Mouse (Mus musculus) thymus, postnatal 25 days (tissue): ENCODE measurements around the gene Zfp820.
A peak's percentile ranks its signal among the peaks of the same experiment; 100 is the strongest.
"Not testable (repeated sequence)": the region's sequence is repeated elsewhere in the genome, so short reads cannot be mapped to it uniquely, and the experiment has no call there.

Experiments
- DNase-seq: peaks from one replicate; pipeline ENCODE4 v3.0.0; 2022

Gene Zfp820

DNA sequence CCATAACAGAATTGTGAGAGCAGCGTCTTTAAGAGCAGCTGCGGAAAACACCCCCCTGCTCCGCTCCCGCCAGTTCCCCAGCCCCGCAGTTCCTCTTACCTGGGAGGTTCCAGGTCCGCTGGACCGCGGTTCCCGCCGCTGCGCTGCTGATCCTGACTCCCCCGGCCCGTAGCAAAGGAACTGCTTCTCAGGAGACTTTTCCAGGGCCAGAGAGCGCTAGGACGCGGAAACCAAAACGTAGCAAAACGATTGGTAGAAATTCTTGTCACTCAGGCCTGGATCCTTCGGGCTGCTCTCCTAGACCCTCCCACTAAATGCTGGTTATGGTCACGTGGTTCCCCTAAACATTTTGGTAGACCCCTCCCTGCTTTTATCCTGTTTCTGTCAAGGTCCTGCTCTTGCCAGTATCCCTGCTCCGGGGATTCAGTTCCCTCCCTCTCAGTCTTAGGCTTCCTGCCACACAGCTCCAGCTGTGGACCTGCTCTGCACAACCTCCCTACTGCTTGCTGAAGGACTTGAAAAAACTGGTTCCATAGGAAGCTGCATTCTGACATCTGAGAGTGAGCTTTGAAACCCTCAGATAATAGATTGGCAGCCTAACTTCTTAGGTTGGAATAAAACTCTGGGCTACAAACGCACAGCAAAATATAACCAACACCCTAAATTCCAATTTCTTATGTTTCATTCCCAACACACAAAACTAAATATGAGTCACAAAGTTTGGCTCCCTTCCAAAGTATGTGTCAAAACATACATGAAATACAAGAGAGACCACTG is at the start of gene Zfp820:
Gene Zfp820, minus strand, starts transcription at position 228 of the 777 bp plus-strand sequence.
- DNase-seq = peak; percentile 57

DNA sequence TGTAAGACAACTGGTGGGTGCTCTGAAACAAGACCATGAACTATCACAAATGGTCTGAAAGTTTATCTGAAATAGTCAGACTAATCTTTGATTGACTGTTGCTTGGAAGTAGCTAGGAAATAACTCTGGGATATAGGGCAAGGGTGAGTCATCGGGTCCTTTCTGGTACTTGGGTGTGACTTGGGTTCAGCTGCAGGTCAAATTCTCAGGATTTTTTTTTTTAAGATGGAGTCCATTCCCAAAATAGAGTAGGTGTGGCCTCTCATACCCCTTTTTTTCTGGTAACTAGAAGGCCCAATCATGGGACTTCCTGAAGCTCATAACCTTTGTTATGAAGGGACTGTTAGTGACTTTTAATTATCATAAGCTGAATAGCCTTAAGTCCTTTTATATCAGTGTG is 25.7 kb upstream of the Zfp820 start:
- no peak for DNase-seq

DNA sequence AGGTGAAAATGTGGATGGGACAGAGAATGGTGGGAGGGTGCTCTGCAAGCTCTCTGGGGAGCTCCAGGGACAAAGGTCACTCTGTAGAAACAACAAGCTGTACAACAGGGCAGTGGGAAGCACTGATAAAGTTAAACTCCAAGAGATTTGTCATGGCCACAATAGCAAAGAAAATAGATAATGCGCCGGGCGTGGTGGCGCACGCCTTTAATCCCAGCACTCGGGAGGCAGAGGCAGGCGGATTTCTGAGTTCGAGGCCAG is 680 bp upstream of the Zfp820 start:
- DNase-seq = not testable (repeated sequence)

DNA sequence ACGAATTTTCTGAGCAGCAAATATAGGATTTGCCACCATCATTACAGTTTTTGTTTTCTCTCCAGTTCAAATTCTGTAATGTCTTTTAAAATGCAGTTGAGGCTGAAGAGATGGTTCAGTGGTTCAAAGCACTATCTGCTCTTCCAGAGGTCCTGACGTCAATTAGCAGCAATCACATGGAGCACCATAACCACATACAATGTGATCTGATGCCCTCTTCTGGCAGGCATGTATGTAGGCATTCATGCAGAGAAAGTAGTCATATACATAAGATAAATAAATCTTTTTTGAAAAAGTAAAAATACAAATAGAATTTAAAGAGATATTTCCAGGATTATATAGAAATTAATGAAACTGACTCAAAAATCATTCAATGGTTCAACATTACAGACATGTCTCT is 7.1 kb downstream of the Zfp820 start:
- DNase-seq = no peak

DNA sequence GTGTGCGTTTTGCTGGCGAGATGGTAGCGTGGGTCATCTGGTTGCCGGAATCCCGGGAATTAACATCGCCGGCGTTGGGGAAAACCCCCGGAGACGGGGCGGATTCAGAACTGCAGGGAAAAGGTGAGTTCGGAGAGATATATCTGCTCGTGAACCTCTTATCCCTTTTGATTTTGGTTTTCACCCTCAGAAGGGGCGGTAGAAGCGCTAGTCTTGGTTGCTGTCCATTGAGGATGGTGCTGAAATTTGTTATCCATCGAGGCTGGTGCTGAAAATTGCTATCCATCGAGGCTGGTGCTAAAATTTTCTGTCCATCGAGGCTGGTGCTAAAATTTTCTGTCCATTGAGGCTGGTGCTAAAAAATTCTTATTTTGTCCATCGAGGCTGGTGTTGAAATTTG is 44.2 kb downstream of the Zfp820 start:
- DNase-seq = not testable (repeated sequence)

DNA sequence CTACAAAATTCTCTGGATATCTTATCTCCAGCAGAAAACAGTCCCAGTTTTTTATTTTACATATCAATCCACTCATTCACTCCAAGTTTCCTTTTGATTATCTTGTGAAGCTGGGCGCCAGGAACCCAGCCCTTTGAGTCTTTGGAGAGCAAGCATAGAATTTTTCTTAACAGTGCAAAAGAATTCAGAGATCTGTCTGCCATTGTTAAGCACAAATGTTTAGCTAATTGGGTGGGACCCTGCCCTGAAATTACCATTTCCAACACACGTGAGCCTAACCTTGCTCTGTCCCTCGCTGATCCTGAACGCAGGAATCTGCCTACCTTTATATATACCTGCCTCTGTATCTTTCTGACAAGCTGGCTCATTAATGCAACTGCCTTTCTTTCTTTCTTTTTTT is 53.3 kb downstream of the Zfp820 start:
- no peak for DNase-seq

DNA sequence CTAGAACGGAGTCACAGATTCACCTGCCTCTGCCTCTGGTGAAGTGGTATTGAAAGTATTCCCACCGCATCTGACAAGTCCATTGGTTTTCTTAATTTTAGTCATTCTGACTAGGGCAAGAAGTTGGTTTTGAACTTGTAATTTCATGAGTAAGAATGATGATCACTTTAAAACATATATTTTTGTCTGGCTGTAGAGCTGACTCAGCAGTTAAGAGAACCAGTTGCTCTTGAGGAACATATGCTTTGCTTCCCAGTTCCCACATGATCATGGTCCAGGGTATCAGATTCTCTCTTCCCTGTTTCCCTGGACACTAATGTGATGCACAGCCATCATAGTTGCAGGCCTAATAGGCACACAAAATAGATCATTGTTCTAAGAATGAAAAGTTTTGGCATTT is 75.2 kb downstream of the Zfp820 start:
- no peak for DNase-seq
